Mouse (Mus musculus) intestine, embryonic 16.5 days (tissue): Measurements from ENCODE around the gene Rfxank. TPM values are rescaled to one million over a fixed set of nuclear protein-coding genes. Genes with fewer than 3 reads are reported as not detected.

Experiments
- ATAC-seq: fragments of 200-750 bp; cut with Nextera tagmentation; 2 replicates; pipeline ENCODE4 v1.8.0; 2017; ENCODE audit warnings: moderate TSS enrichment, moderate library complexity
- H3K27ac ChIP-seq: fragments of 300-500 bp; sonication (generic); 2 replicates; pipeline ENCODE4 v1.5.1; 2014; ENCODE audit warnings: mild to moderate bottlenecking, low read length
- H3K27me3 ChIP-seq: fragments of 300-500 bp; sonication (generic); replicated peaks from 2 replicates; pipeline ENCODE4 v1.6.1; 2014; ENCODE audit warnings: low read length, control low read depth, mixed read lengths; ENCODE audit not compliant: control insufficient read depth, insufficient read depth
- H3K36me3 ChIP-seq: fragments of 300-500 bp; sonication (generic); 2 replicates; pipeline ENCODE4 v1.6.1; 2014; ENCODE audit warnings: low read length, control low read depth; ENCODE audit not compliant: control insufficient read depth, insufficient read depth
- H3K4me1 ChIP-seq: fragments of 300-500 bp; sonication (generic); 2 replicates; pipeline ENCODE4 v1.6.1; 2014; ENCODE audit warnings: low read length, control low read depth, mixed read lengths; ENCODE audit not compliant: control insufficient read depth, insufficient read depth
- H3K4me2 ChIP-seq: fragments of 300-500 bp; sonication (generic); 2 replicates; pipeline ENCODE4 v1.6.1; 2014; ENCODE audit warnings: low read depth, low read length, control low read depth
- H3K4me3 ChIP-seq: fragments of 300-500 bp; sonication (generic); 2 replicates; pipeline ENCODE4 v1.5.1; 2014; ENCODE audit warnings: mild to moderate bottlenecking, low read length
- H3K9ac ChIP-seq: fragments of 300-500 bp; sonication (generic); 2 replicates; pipeline ENCODE4 v1.6.1; 2014; ENCODE audit warnings: low read depth, low read length
- H3K9me3 ChIP-seq: fragments of 300-500 bp; sonication (generic); 2 replicates; pipeline ENCODE4 v1.6.1; 2016; ENCODE audit warnings: low read length, control low read depth; ENCODE audit not compliant: control insufficient read depth
- WGBS: fragments of 180-500 bp; shearing (Covaris S2); extraction: QIAGEN DNeasy Blood & Tissue Kit; methylation state at CpG from one replicate; pipeline ENCODE4 v1.1.7; 2014; 5-methylcytosine and 5-hydroxymethylcytosine counted together
- polyA plus RNA-seq: library from polyadenylated mRNA; unstranded; fragments of >200 nt; fragmentation: Nextera tagmentation; extraction: Ambion mirVana; gene quantifications from 2 replicates; pipeline ENCODE4 v1.2.1, GENCODE M21; 2015

Gene Rfxank
- 12.6 and 15.3 TPM in 2 replicates for polyA plus RNA-seq

DNA sequence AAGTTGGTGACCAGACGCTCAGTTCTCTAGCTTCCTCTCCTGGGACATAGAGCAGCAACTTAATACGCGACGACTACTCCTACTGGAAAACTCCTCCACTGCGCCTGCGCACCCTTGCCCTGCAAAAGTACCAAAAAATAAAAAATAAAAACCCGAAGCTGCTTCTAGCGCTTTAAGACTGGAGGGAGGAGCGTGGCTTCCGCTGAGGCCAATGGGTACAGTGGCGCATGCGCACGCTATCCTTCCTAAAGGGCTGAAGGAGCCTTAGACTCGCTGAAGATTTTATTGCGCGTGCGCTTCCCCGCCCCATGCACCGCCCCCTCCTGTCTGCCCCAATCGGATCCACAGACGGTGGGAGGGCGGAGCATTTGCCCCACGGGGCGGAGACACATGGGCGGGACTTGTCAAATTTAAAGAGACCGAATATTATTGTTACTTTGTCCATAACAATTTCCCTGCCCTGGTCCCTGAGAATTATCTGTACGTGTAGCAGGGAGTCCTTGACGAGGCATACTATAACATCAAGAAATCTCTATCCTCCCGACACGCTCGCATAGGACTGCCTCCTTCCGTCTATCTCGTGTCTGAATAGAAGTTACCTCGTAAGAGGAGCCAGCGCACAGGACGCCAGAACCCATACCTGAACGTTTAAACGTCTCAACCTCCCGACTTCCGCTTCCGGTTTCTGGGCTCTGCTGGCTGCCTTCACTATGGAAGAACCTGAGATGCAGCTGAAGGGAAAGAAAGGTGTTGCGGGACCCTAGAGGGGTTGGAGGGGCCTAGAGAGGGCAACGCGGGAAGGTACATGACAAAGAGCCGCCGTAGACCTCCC is at the start of gene Rfxank, which contains the start of the genes Borcs8 and Mef2b:
Gene Rfxank, minus strand, starts transcription at position 129 of the 832 bp plus-strand sequence.
Gene Borcs8, plus strand, starts transcription at position 474 of the 832 bp plus-strand sequence.
Gene Mef2b, plus strand, starts transcription at position 686 of the 832 bp plus-strand sequence.
- Histone ChIP-seq H3K4me1 (peaks cover 17% of the 10 kb centered on the region), H3K27me3 (no peaks in the 10 kb centered on the region), H3K27ac (peak within 1 kb of the TSS; percentile 92), H3K4me3 (peak within 1 kb of the TSS; percentile 90), H3K9ac (peak within 1 kb of the TSS; percentile 82), H3K9me3 (no peaks in the 10 kb centered on the region), H3K36me3 (peaks cover 4% of the 10 kb centered on the region; the same call in 1 of the 2 replicates), H3K4me2 (peak within 1 kb of the TSS; percentile 80)
- WGBS, result under 1% methylated on average over 46 of the region's 46 CpGs
- peak; percentile 98 for ATAC-seq

DNA sequence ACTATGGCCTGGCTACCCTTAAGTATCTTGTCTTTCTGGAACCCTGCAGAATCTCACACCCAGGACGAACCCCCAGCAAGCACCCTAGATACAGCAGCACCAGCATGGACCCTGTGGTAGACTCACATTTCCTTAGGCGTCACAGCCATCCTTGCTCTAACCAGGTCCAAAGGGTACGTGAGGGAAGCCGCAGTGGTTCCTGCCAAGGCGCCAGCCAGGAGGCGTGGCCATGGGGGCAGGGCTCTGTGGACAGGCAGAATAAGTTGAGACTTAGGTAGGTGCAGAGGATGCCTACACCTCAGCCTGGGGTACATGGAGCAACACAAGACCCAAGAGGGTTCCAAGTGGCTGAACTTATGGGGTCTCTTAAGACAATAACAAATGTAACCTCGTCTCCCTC is 49.8 kb upstream of the Rfxank start:
- no peaks in the 10 kb centered on the region for H3K9me3 ChIP-seq
- no peaks in the 10 kb centered on the region for H3K36me3 ChIP-seq
- 52% methylated on average over 7 of the region's 7 CpGs for WGBS
- no peak overlapping the region for H3K4me2 ChIP-seq
- no peaks in the 10 kb centered on the region for H3K27me3 ChIP-seq
- peak; percentile 77 for ATAC-seq
- peaks cover 21% of the 10 kb centered on the region for H3K4me1 ChIP-seq
- no peak overlapping the region for H3K9ac ChIP-seq
- H3K27ac ChIP-seq, result peak overlapping the region; percentile 53; the same call in 1 of the 2 replicates
- no peak overlapping the region for H3K4me3 ChIP-seq

DNA sequence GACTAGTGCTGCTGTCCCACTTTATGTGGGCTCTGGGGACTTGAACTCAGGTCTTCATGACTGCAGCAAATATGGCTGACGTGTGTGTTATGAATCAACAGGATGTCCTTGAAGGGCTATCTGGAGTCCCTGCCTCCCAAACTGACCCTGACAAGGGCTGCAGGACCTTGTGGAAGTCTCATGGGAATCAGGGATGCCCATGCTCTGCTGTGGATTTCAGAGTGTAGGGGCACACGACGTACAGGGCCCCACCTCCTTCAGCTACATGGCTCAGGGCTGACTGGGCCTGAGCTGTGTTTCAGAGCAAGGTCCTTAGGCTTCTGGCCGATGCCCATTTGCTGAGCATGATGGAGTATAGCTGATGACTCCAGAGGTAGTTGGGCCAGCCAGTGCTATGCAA is 44.2 kb upstream of the Rfxank start:
- peaks cover 12% of the 10 kb centered on the region; the same call in 1 of the 2 replicates for H3K4me1 ChIP-seq
- no peak overlapping the region for H3K9ac ChIP-seq
- WGBS, result 84% methylated on average over 4 of the region's 4 CpGs
- H3K4me3 ChIP-seq, result no peak overlapping the region
- H3K4me2 ChIP-seq, result no peak overlapping the region
- no peak for ATAC-seq
- H3K27me3 ChIP-seq, result no peaks in the 10 kb centered on the region
- peaks cover 9% of the 10 kb centered on the region; the same call in 1 of the 2 replicates for H3K36me3 ChIP-seq
- no peaks in the 10 kb centered on the region for H3K9me3 ChIP-seq
- H3K27ac ChIP-seq, result no peak overlapping the region

DNA sequence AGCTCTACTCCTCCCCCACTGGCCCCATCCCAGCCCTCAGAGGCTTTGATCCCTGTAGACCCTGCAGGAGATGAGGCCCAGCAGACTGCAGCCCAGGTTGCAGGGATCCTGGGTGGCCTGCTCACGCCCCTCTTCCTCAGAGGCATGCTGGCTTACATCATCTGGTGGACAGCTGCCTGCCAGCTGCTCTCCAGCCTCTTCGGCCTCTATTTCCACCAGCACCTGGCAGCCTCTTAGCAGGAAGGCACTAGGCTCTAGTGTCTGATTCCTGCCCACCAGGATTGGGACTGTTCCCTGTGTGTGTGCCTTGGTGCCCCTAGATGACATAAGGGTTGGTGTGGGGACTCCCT is 42.9 kb upstream of the Rfxank start:
- Histone ChIP-seq H3K27me3 (no peaks in the 10 kb centered on the region), H3K9me3 (no peaks in the 10 kb centered on the region), H3K4me3 (no peak overlapping the region), H3K27ac (no peak overlapping the region), H3K4me2 (no peak overlapping the region), H3K9ac (0 out of 2 replicates have a peak overlapping the region, but pooled peaks have one; percentile 29), H3K36me3 (peaks cover 13% of the 10 kb centered on the region; the same call in 1 of the 2 replicates), H3K4me1 (peaks cover 9% of the 10 kb centered on the region; the same call in 1 of the 2 replicates)
- 48% methylated on average over 2 of the region's 2 CpGs for WGBS
- no peak; the same call in 1 of the 2 replicates for ATAC-seq

DNA sequence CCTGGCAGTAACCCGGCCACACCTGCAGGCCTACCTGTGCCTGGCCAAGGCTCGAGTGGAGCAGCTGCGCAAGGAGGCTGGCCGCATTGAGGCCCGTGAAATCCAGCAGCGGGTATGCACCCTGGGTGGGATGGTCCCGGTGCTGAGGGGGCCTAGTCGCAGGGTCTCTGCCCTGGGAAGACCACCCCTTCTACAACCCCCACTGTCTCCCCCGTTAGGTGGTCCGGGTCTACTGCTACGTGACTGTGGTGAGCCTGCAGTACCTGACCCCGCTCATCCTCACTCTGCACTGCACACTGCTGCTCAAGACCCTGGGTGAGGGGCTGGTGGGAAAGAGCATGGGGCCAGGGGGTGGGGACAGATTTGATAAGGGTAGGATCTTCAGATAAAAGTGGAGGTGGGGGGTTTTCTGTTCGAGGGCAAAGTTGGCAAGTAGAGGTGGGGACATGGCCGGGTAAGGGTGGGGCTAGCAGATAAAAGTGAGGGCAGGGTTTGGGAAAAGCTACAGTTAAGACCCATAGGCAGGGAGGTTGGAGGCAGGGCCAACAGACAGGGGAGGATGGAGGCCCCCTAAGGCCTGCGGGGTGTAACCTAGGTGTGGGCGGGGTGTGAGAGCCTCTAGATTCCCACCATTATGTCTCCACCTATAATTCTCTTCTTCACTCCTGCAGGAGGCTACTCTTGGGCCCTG is 42.4 kb upstream of the Rfxank start:
- Histone ChIP-seq H3K36me3 (peaks cover 13% of the 10 kb centered on the region; the same call in 1 of the 2 replicates), H3K27ac (no peak overlapping the region), H3K9ac (0 out of 2 replicates have a peak overlapping the region, but pooled peaks have one; percentile 29), H3K9me3 (no peaks in the 10 kb centered on the region), H3K4me1 (peaks cover 9% of the 10 kb centered on the region; the same call in 1 of the 2 replicates), H3K27me3 (no peaks in the 10 kb centered on the region), H3K4me2 (no peak overlapping the region), H3K4me3 (no peak overlapping the region)
- ATAC-seq, result peak; percentile 41
- 69% methylated on average over 16 of the region's 16 CpGs for WGBS

DNA sequence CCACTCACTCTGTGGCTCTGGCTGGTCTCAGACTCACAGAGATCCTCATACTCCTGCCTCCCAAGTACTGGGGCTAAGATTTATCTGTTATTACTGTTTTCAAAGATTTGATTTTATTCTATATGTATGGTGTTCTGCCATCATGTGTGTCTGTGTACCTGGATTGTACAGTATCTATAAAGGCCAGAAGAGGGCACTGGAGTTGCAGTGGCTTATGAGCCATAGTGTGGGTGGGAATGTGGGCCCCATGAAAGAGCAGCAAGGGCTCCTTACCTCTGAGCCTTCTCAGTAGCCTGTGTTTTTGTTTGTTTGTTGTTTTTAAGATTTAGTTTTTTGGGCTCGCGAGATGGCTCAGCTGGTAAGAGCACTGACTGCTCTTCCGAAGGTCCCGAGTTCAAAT is 40.1 kb upstream of the Rfxank start:
- H3K9me3 ChIP-seq, result no peaks in the 10 kb centered on the region
- H3K4me1 ChIP-seq, result peaks cover 12% of the 10 kb centered on the region
- WGBS, result 94% methylated on average over 4 of the region's 4 CpGs
- H3K9ac ChIP-seq, result no peak overlapping the region
- no peaks in the 10 kb centered on the region for H3K27me3 ChIP-seq
- no peak overlapping the region for H3K27ac ChIP-seq
- no peak overlapping the region for H3K4me3 ChIP-seq
- ATAC-seq, result 0 out of 2 replicates have a peak, but pooled peaks have one; percentile 25
- H3K4me2 ChIP-seq, result no peak overlapping the region
- peaks cover 13% of the 10 kb centered on the region; the same call in 1 of the 2 replicates for H3K36me3 ChIP-seq

DNA sequence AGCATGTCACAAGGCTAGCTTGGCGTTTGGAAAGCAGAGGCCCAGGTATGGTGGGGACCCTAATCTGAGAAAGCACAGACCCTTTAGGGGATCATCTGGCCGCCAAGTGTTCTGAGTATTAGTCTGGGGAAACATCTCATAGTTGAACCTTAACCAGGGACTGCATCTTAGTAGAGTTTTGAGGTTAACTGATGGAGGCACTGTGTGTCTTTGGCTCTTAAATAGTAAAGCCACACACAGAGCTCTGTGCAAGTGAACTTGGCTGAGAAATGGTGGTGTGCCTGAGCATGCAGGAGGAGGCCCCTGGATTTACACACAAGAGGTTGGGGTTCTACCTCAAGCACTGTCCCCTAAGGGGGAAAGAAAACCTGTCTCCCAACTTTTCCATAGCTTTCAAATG is 39.3 kb upstream of the Rfxank start:
- 87% methylated on average over 2 of the region's 2 CpGs for WGBS

DNA sequence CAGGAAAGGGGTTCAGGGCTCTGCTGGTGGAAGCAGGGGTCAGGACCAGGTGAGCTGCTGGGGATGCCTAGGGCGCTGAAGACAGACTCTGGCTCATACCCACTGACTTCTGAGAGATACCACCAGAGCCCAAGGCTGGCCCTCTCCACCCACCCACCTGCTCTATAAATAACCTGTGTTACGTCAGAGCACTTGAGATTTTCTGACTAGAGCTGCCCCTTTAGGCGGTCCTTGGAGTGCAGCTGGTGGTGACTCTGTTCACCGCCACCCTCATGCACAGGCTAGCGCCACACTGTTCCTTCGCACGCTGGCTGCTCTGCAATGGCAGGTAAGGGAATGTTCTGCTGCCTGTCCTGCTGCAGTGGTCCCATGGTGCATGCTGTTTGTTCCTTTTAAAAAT is 35.1 kb upstream of the Rfxank start:
- no peak overlapping the region for H3K4me2 ChIP-seq
- peaks cover 11% of the 10 kb centered on the region; the same call in 1 of the 2 replicates for H3K36me3 ChIP-seq
- 84% methylated on average over 7 of the region's 7 CpGs for WGBS
- no peak overlapping the region for H3K27ac ChIP-seq
- peaks cover 16% of the 10 kb centered on the region for H3K4me1 ChIP-seq
- H3K4me3 ChIP-seq, result no peak overlapping the region
- no peak for ATAC-seq
- no peaks in the 10 kb centered on the region for H3K9me3 ChIP-seq
- no peak overlapping the region for H3K9ac ChIP-seq
- no peaks in the 10 kb centered on the region for H3K27me3 ChIP-seq

More for the DNA sequence above, 39.3 kb upstream of the Rfxank start:
- Histone ChIP-seq H3K27ac (no peak overlapping the region), H3K9ac (no peak overlapping the region), H3K4me2 (no peak overlapping the region), H3K4me3 (no peak overlapping the region), H3K4me1 (peaks cover 19% of the 10 kb centered on the region), H3K9me3 (no peaks in the 10 kb centered on the region), H3K27me3 (no peaks in the 10 kb centered on the region), H3K36me3 (peaks cover 13% of the 10 kb centered on the region; the same call in 1 of the 2 replicates)
- no peak for ATAC-seq

DNA sequence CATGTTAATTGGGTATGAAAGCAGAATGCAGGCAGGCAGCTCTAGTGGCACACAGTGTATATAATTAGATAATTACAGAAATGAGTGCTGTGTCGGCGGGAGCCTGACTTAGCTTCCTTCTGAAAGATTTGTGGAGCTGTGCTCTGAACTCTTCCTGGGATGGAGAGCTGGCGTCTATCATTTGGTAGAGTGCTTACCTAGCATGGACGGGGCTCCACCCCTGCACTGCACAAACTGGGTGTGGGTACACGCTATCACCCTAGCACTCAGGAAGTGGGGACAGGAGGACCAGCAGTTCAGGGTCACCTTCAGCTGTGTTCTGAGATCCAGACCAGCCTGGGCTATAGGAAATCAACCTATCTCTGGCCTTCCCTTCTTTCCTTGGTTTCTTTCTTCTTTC is 34.4 kb upstream of the Rfxank start:
- 67% methylated on average over 5 of the region's 5 CpGs for WGBS
- 0 out of 2 replicates have a peak overlapping the region, but pooled peaks have one; percentile 83 for H3K4me3 ChIP-seq
- H3K4me2 ChIP-seq, result peak overlapping the region; percentile 52
- no peaks in the 10 kb centered on the region for H3K9me3 ChIP-seq
- H3K27me3 ChIP-seq, result no peaks in the 10 kb centered on the region
- H3K36me3 ChIP-seq, result 0 out of 2 replicates have a peak, but pooled peaks cover 5% of the 10 kb centered on the region
- H3K27ac ChIP-seq, result no peak overlapping the region
- H3K4me1 ChIP-seq, result peaks cover 16% of the 10 kb centered on the region
- no peak for ATAC-seq
- H3K9ac ChIP-seq, result peak overlapping the region; percentile 86; the same call in 1 of the 2 replicates
